8 mouse cellular contexts compared by ENCODE assay signal in the genomic region with DNA sequence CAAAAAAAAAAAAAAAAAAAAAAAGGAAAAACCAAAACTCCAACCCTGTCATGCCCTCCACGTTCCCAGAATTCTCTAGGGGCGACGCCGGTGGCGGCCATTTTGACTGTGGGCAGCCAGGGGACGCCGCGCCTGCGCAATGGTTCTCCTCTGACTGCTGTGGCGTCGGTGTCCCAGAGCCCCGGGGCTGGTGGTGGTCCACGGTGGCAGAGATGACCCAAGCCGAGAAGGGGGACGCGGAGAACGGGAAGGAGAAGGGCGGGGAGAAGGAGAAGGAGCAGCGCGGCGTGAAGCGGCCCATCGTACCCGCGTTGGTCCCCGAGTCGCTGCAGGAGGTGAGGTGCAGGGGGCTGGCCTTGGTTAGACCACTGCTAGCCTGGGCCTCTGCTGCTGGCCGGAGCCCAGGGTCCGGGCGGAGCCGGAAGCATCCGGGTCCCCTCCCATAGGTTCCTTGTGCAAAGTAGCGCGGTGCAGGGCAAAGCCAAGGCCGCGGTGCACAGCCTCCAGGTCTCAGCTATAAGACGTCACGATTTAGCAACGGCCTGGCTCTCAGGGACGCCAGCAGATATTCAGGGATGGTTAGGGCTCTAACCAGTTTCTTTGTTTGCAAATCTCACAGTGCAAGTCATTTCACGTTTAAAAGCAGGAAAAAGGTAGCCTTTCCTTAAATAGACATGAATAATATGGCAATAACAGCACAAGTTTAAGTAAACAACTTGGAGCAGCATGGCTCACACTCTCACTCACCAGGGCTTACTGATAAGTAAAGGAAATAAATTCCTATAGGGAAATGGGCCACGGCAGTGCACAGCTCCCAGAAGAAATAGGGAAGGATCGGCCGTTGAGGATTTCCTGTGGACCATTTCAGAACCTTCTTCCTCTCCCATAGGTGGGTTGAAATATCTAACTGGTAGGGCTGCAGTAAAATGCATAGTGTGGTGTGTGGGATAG. TPM values are rescaled to one million over a fixed set of nuclear protein-coding genes. Genes with fewer than 3 reads are reported as not detected.
DNase-seq lines count a peak whose midpoint lies in the region; ATAC-seq lines count a peak whose summit lies in the region.

Gene Actr8 (plus strand): TSS at position 84 of the 951 bp plus-strand sequence.

- ATAC-seq in heart, embryonic 14.5 days (ENCODE audit: insufficient number of reproducible peaks, insufficient read depth, low FRiP score, low read depth): peak; percentile 91
- peak; percentile 94 for ATAC-seq in liver, embryonic 13.5 days (ENCODE audit: low read depth)
- peak; percentile 98 for ATAC-seq in stomach, embryonic 16.5 days (ENCODE audit: insufficient read depth, low FRiP score)

- peak within 1 kb of the TSS; percentile 95 for H3K4me3 ChIP-seq in brown adipose tissue, adult 24 weeks (ENCODE audit: insufficient read depth, low read depth, low read length)
- peak within 1 kb of the TSS; percentile 58 to 89 for H3K4me3 ChIP-seq in heart, embryonic 14.5 days (ENCODE audit: control insufficient read depth in 1 of 2, insufficient read depth in 1 of 2, low read depth in 1 of 2, low read length in 2 of 2)
- H3K4me3 ChIP-seq in liver, embryonic 13.5 days (replicated peaks): peak within 1 kb of the TSS; percentile 84
- H3K4me3 ChIP-seq in stomach, embryonic 16.5 days (replicated peaks; ENCODE audit: low read length): peak within 1 kb of the TSS; percentile 82

- H3K9me3 ChIP-seq in heart, embryonic 14.5 days (ENCODE audit: control insufficient read depth, low read length): no peaks in the 10 kb centered on the region
- no peaks in the 10 kb centered on the region for H3K9me3 ChIP-seq in liver, embryonic 13.5 days (replicated peaks)
- H3K9me3 ChIP-seq in stomach, embryonic 16.5 days (replicated peaks; ENCODE audit: control insufficient read depth, low read length): no peaks in the 10 kb centered on the region

- peaks cover 58% of the 10 kb centered on the region for H3K36me3 ChIP-seq in heart, embryonic 14.5 days (ENCODE audit: control insufficient read depth, insufficient read depth, low read length)
- peaks cover 54% of the 10 kb centered on the region for H3K36me3 ChIP-seq in liver, embryonic 13.5 days
- peaks cover 36% of the 10 kb centered on the region for H3K36me3 ChIP-seq in stomach, embryonic 16.5 days (ENCODE audit: control insufficient read depth, insufficient read depth, low read length)

- peak within 1 kb of the TSS; percentile 95 for H3K27ac ChIP-seq in brown adipose tissue, adult 24 weeks (replicated peaks; ENCODE audit: low read depth, low read length)
- peak within 1 kb of the TSS; percentile 80 to 93 for H3K27ac ChIP-seq in heart, embryonic 14.5 days (replicated peaks in 1 of 2; ENCODE audit: control insufficient read depth in 1 of 2, insufficient read depth in 1 of 2, low read depth in 2 of 2, low read length in 2 of 2)
- H3K27ac ChIP-seq in liver, embryonic 13.5 days: peak within 1 kb of the TSS; percentile 85
- H3K27ac ChIP-seq in stomach, embryonic 16.5 days (ENCODE audit: low read length): peak within 1 kb of the TSS; percentile 91

- 1% methylated on average over 43 of the region's 44 CpGs for WGBS in heart, embryonic 14.5 days
- under 1% methylated on average over 44 of the region's 44 CpGs for WGBS in liver, embryonic 13.5 days (ENCODE audit: insufficient replicate concordance)
- under 1% methylated on average over 44 of the region's 44 CpGs for WGBS in stomach, embryonic 16.5 days

- DNase-seq in CD4-positive, CD25-positive, alpha-beta regulatory T cell, adult 2 months (ENCODE audit: low read depth, low spot score): peak; percentile 87
- peak; percentile 78 for DNase-seq in fibroblast of lung, adult 2 months (ENCODE audit: low read depth)
- peak; percentile 95 for DNase-seq in kidney, postnatal 14 days
- peak; percentile 85 for DNase-seq in liver, embryonic 13.5 days
- DNase-seq in neural tube, embryonic 10.5 days (ENCODE audit: extremely low spot score, low spot score): peak; percentile 97

- H3K9ac ChIP-seq in heart, embryonic 14.5 days (ENCODE audit: low read length): peak within 1 kb of the TSS; percentile 79
- peak within 1 kb of the TSS; percentile 88 for H3K9ac ChIP-seq in liver, embryonic 13.5 days
- peak within 1 kb of the TSS; percentile 92 for H3K9ac ChIP-seq in stomach, embryonic 16.5 days (ENCODE audit: low read length)

- H3K27me3 ChIP-seq in heart, embryonic 14.5 days (ENCODE audit: control insufficient read depth, insufficient read depth, low read length): no peaks in the 10 kb centered on the region
- no peaks in the 10 kb centered on the region for H3K27me3 ChIP-seq in liver, embryonic 13.5 days
- no peaks in the 10 kb centered on the region for H3K27me3 ChIP-seq in stomach, embryonic 16.5 days (ENCODE audit: control insufficient read depth, insufficient read depth, low read length)

- no peaks in the 10 kb centered on the region for H3K4me1 ChIP-seq in brown adipose tissue, adult 24 weeks (ENCODE audit: control insufficient read depth, insufficient read depth, insufficient read length, low read length)
- H3K4me1 ChIP-seq in heart, embryonic 14.5 days (ENCODE audit: control insufficient read depth in 2 of 2, insufficient read depth in 2 of 2, low read length in 2 of 2): peaks cover 5 to 7% of the 10 kb centered on the region in 2 experiments; a peak in 1 of 4 replicates
- H3K4me1 ChIP-seq in liver, embryonic 13.5 days (replicated peaks): peaks cover 13% of the 10 kb centered on the region
- peaks cover 9% of the 10 kb centered on the region; the same call in 1 of the 2 replicates for H3K4me1 ChIP-seq in stomach, embryonic 16.5 days (ENCODE audit: control insufficient read depth, insufficient read depth, low read length)

- peak within 1 kb of the TSS; percentile 85 for H3K4me2 ChIP-seq in heart, embryonic 14.5 days (ENCODE audit: low read length)
- peak within 1 kb of the TSS; percentile 80 for H3K4me2 ChIP-seq in liver, embryonic 13.5 days
- peak within 1 kb of the TSS; percentile 94 for H3K4me2 ChIP-seq in stomach, embryonic 16.5 days (ENCODE audit: low read depth, low read length)

RNA-seq across cellular contexts. Expression of gene Actr8, which starts in this region (rescaled TPM):
- 22.8 and 29.2 TPM in 2 replicates for polyA plus RNA-seq in brown adipose tissue, adult 24 weeks (2012; ENCODE audit: insufficient read depth, insufficient read length, missing spikeins)
- polyA plus RNA-seq in heart, embryonic 14.5 days (2014; fragmentation: Nextera tagmentation; extraction: Ambion mirVana): 43.1 and 44.0 TPM in 2 replicates
- polyA plus RNA-seq in liver, embryonic 13.5 days (2015; fragmentation: Nextera tagmentation; extraction: Ambion mirVana): 27.5 and 29.2 TPM in 2 replicates
- 56.0 and 63.2 TPM in 2 replicates for polyA plus RNA-seq in stomach, embryonic 16.5 days (2015; fragmentation: Nextera tagmentation; extraction: Ambion mirVana)

Comparison
In these comparisons a context has a peak if more than half of its experiments do, and no peak if none do; other contexts are left out.
1. Peak in every context shown above with its lines: DNase-seq, ATAC-seq, H3K4me3 ChIP-seq and H3K27ac ChIP-seq.